Mouse (Mus musculus) ovary, adult 18-20 months (tissue): ENCODE data around the gene Slc2a13.

Source experiments
- DNase-seq: peaks from one replicate; pipeline ENCODE4 v3.0.0; 2022; ENCODE audit warnings: low spot score, mixed read lengths

Slc2a13 gene

GRCm38 (mm10) chr15:91268532-91268931, 304.5 kb downstream of the Slc2a13 start:
- DNase-seq, result no peak

DNA sequence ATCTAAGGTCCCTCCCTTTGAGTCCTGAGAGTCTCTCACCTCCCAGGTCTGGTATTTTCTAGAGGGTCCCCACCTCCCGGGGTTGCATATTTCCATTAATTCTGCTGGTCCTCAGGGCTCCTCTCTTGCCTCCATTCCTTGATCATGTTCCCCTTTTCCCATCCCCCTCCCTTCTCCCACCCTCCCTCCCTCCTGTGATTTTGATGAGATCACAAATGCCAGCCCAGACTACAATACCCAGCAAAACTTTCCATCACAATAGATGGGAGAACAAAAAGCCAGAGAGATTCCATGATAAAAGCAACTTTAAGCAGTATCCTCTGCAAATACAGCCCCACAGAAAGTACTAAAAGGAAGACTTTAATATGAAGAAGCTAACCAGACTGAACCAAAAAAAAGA, 309.1 kb downstream of the Slc2a13 start:
- no peak for DNase-seq

DNA sequence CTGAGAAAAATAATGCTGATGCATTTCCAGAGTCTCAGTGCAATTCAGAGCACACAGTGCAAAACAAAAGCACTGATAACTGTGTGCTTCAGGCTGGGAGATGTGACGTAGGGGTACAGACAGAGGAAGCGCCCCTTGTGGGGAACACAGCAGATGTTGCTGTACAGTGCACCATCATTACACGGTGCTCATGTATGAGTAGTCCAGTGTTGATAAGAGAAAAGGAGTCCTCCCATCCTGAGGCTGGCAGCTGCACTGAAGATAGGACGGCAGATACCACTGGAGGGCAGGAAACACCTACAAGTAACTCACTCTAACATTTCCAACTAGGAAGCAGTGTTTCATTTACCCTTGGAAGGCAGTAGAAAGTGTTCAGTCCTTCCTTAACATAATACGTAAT, 312.5 kb downstream of the Slc2a13 start:
- no peak for DNase-seq

GRCm38 (mm10) chr15:91257140-91257539, 315.9 kb downstream of the Slc2a13 start:
- no peak for DNase-seq

GRCm38 (mm10) chr15:91255308-91255707, 317.8 kb downstream of the Slc2a13 start:
- no peak for DNase-seq

DNA sequence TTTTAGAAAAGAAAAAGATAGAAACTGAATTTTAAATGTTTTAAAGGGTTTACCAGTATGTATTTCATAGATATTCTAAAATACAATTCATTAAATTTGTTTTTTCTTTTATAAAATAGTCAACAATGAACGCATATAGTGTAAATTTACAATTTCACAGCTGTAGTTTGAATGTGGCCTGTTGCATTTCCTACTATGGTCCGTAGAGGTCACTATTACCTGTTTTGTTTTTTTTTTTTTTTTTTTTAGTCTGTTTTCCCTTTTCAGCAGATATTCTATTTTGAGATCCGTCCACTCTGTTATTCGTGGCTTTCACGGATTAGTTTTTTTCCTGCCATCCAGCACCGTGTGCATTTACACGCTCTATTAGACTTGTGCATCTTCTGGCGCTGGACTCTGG, 320.1 kb downstream of the Slc2a13 start:
- no peak for DNase-seq

- DNase-seq, result no peak
These were observed 321.3 kb downstream of the Slc2a13 start for GRCm38 (mm10) chr15:91251544-91252408.

DNA sequence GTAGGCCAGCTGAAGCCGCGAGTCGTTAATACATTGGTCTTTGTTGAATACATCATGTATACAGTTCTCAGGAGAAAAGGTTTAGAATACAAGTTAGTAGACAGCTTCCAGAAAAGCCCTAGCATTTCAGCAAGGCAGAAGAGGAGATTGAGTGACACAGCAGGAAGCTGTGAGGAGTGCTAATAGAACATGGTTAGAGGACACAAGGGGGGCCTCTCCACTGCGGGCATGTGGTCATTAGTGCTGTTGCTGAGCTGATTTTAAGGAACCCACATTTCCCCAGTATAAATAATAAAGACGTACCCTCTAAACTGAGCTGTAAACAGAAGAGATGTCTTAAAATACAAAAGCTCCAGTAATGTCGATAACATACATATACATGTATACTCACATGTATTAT, 322.2 kb downstream of the Slc2a13 start:
- DNase-seq, result no peak

GRCm38 (mm10) chr15:91240683-91241335, 332.3 kb downstream of the Slc2a13 start:
- DNase-seq, result no peak

DNA sequence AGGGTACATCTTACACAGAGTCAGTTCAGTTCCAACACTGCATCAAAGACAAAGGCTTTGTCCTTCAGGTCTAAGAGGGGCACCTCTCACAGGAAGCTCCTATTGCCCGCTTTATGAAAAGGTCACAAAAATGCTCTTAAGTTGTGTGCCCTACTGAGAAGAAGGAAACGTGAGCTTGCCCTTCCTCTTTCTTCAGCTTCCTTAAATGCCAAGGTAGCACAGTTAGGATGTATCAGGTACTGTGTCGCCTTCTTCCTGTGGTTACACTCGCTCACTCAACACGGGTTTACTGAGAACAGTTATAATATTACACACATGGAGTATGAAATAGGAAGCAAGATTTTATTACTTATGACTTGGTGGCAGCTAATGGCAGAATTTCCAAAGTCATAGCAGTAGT, 335.8 kb downstream of the Slc2a13 start:
- no peak for DNase-seq
